Mouse (Mus musculus) brain, embryonic 14.5 days (tissue): ENCODE measurements at regions not wholly inside any gene's neighbourhood (a gene's known extent, or its start where the extent isn't known, plus 50 kb on each side); places are given as distances from the start of the nearest gene placed in this dataset.

Experiments
- CTCF ChIP-seq: fragments of 200-500 bp; IDR thresholded peaks from 2 replicates; pipeline ENCODE4 v1.5.1; 2012; ENCODE audit warnings: inconsistent platforms, mild to moderate bottlenecking, moderate library complexity, borderline replicate concordance; ENCODE audit not compliant: insufficient read depth, insufficient read length; ENCODE audit errors: extremely low read depth
- POLR2A ChIP-seq: fragments of 200-500 bp; IDR thresholded peaks from 2 replicates; pipeline ENCODE4 v1.6.1; 2012; ENCODE audit warnings: mild to moderate bottlenecking, inconsistent platforms, borderline replicate concordance; ENCODE audit not compliant: poor library complexity, insufficient read depth, insufficient read length, severe bottlenecking; ENCODE audit errors: extremely low read depth

DNA sequence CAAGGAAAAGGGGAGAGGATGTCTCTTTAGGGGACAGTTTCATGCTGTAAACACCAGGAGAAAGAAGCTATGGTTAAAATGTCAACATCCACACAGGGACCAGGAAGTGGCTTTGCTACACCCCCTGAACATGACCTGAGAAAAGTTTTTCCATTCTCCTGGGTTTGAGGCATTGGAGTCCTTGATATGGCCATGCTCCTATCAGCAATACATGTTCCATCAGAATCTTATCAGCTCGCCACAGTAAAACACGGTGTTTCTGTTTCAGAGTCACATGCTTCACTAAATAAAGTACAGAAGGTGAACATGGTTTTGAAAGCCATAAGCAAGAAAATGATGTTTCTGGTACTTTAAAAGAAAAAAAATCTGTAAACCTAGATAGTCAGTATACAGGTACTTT, 367.4 kb upstream of the Cd180 start:
- no peak for TF ChIP-seq POLR2A
- no peak for TF ChIP-seq CTCF
